Mouse (Mus musculus) CH12.LX (cell line): ENCODE measurements around the gene Cma1.

Source experiments
- CTCF ChIP-seq, 2 experiments: IDR thresholded peaks in 1 of 2; conservative IDR thresholded peaks in 1 of 2; 2 replicates each; pipeline ENCODE4 v1.5.1; 2011 to 2012; ENCODE audit warnings: low read depth in 2 of 2, low read length in 2 of 2, improper control_type of control experiment in 1 of 2, inconsistent platforms in 1 of 2, mild to moderate bottlenecking in 1 of 2, moderate library complexity in 1 of 2
- E2F4 ChIP-seq: IDR thresholded peaks from 2 replicates; pipeline ENCODE4 v1.6.1; 2011; ENCODE audit warnings: low read depth, low read length, improper control_type of control experiment; ENCODE audit not compliant: insufficient replicate concordance
- MAFK ChIP-seq: IDR thresholded peaks from 2 replicates; pipeline ENCODE4 v1.6.1; 2011; ENCODE audit warnings: low read length, improper control_type of control experiment; ENCODE audit not compliant: insufficient replicate concordance
- MAX ChIP-seq: IDR thresholded peaks from 2 replicates; pipeline ENCODE4 v1.6.1; 2011; ENCODE audit warnings: low read length, improper control_type of control experiment
- NELFE ChIP-seq: IDR thresholded peaks from 2 replicates; pipeline ENCODE4 v1.6.1; 2011; ENCODE audit warnings: low read depth, low read length, improper control_type of control experiment
- POLR2A ChIP-seq: IDR thresholded peaks from 2 replicates; pipeline ENCODE4 v1.6.1; 2011; ENCODE audit warnings: low read depth, mild to moderate bottlenecking, improper control_type of control experiment, low read length
- RAD21 ChIP-seq: IDR thresholded peaks from 2 replicates; pipeline ENCODE4 v1.6.1; 2011; ENCODE audit warnings: low read depth, mild to moderate bottlenecking, low read length, improper control_type of control experiment, moderate library complexity
- TCF12 ChIP-seq: IDR thresholded peaks from 2 replicates; pipeline ENCODE4 v1.6.1; 2014; ENCODE audit warnings: low read depth, mild to moderate bottlenecking, inconsistent platforms, low read length, improper control_type of control experiment
- USF2 ChIP-seq: conservative IDR thresholded peaks from 2 replicates; pipeline ENCODE4 v1.6.1; 2011; ENCODE audit warnings: low read depth, low read length, improper control_type of control experiment
- ZNF384 ChIP-seq: IDR thresholded peaks from 2 replicates; pipeline ENCODE4 v1.6.1; 2012; ENCODE audit warnings: low read depth, low read length, improper control_type of control experiment, inconsistent platforms

DNA sequence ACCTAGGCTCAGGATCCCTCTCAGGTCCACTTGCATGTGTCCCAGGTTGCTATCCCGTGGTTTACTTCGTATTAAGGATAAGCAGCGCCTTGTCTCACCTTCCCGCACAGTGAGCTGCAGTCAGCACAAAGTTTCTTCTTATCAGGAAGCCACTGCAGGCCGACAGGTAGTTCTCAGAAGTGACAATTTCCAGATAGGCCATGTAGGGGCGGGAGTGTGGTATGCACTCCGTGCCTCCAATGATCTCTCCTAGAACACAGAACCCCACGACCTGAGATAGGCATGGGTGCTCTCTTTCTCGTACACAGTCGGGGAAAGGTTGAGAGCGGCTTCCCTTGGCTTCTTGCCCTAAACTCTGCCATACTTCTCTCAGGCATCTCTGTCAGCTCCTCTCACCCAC is 874 bp downstream of the Cma1 start:
- no peak for TF ChIP-seq TCF12
- no peak for TF ChIP-seq ZNF384
- TF ChIP-seq E2F4 = no peak
- TF ChIP-seq RAD21 = no peak
- no peak for TF ChIP-seq MAX
- no peak for TF ChIP-seq MAFK
- no peak for TF ChIP-seq CTCF (conservative IDR thresholded peaks at IDR 0.05 in 1 of 2, IDR thresholded peaks at IDR 0.05 in 1 of 2; ENCODE audit: low read depth in 2 of 2, low read length in 2 of 2)
- TF ChIP-seq USF2 = no peak
- TF ChIP-seq NELFE = no peak
- no peak for TF ChIP-seq POLR2A
